Mouse (Mus musculus): ENCODE measurements around the gene Gatc. TPM values are rescaled to one million over a fixed set of nuclear protein-coding genes. Genes with fewer than 3 reads are reported as not detected.

Gatc gene
- polyA plus RNA-seq, 1 experiment from 2014 or later = 41.2 TPM

- DNase-seq (ENCODE audit: low spot score) = no peak
- Histone ChIP-seq H3K4me1 (replicated peaks) (peaks cover 26% of the 10 kb centered on the region), H3K4me3 (no peak overlapping the region), H3K27me3 (ENCODE audit: insufficient read depth, poor library complexity, severe bottlenecking) (no peaks in the 10 kb centered on the region), H3K9me3 (no peaks in the 10 kb centered on the region), H3K27ac (no peak overlapping the region), H3K36me3 (peaks cover 82% of the 10 kb centered on the region)
- 91% methylated on average over 10 of the region's 10 CpGs for WGBS
Observed at GRCm38 (mm10) chr5:115296347-115296746, 44.6 kb downstream of the Gatc start.

DNA sequence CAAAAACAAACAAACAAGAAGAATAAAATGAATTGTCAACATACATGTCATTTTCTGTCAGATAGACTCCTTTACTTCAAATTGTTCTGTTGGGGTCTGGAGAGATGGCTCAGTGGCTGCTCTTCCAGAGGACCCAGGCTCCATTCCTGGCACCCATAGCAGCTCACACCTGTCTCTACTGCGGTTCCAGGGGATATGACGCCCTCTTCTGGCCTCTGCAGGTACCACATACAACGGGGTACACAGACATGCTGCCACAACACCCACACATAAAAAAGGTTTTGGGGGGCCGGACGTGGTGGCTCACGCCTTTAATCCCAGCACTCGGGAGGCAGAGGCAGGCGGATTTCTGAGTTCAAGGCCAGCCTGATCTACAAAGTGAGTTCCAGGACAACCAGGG, 46.8 kb downstream of the Gatc start:
- Histone ChIP-seq H3K4me1 (replicated peaks) (peaks cover 15% of the 10 kb centered on the region), H3K4me3 (no peak overlapping the region), H3K36me3 (peaks cover 98% of the 10 kb centered on the region), H3K9me3 (no peaks in the 10 kb centered on the region), H3K27me3 (ENCODE audit: insufficient read depth, poor library complexity, severe bottlenecking) (no peaks in the 10 kb centered on the region), H3K27ac (no peak overlapping the region)
- no peak for DNase-seq (ENCODE audit: low spot score)
- WGBS = 91% methylated on average over 8 of the region's 8 CpGs

GRCm38 (mm10) chr5:115284735-115285134, 56.2 kb downstream of the Gatc start:
- H3K27me3 ChIP-seq (ENCODE audit: insufficient read depth, poor library complexity, severe bottlenecking) = no peaks in the 10 kb centered on the region
- H3K27ac ChIP-seq = no peak overlapping the region
- H3K4me1 ChIP-seq (replicated peaks) = peaks cover 7% of the 10 kb centered on the region
- DNase-seq (ENCODE audit: low spot score) = no peak
- H3K36me3 ChIP-seq = peaks cover 62% of the 10 kb centered on the region
- no peaks in the 10 kb centered on the region for H3K9me3 ChIP-seq
- no peak overlapping the region for H3K4me3 ChIP-seq
- 90% methylated on average over 3 of the region's 3 CpGs for WGBS

Other genes with a start within 250 kb of the Gatc start
- 22.3 and 22.8 TPM in 2 replicates for gene Gm10401, start 242.9 kb downstream of the Gatc start, polyA plus RNA-seq (2016; fragmentation: Nextera tagmentation; extraction: Ambion mirVana)
- gene Acads, start 221.8 kb downstream of the Gatc start, polyA plus RNA-seq (2016; fragmentation: Nextera tagmentation; extraction: Ambion mirVana) = 67.2 and 70.6 TPM in 2 replicates
- gene Unc119b, start 206.2 kb downstream of the Gatc start, polyA plus RNA-seq (2016; fragmentation: Nextera tagmentation; extraction: Ambion mirVana) = 66.9 and 74.6 TPM in 2 replicates
- 59.5 and 71.1 TPM in 2 replicates for gene Mlec, start 183.0 kb downstream of the Gatc start, polyA plus RNA-seq (2016; fragmentation: Nextera tagmentation; extraction: Ambion mirVana)
- 2.3 and 6.1 TPM in 2 replicates for gene Cabp1, start 146.8 kb downstream of the Gatc start, polyA plus RNA-seq (2016; fragmentation: Nextera tagmentation; extraction: Ambion mirVana)
- gene Pop5, start 105.3 kb downstream of the Gatc start, polyA plus RNA-seq (2016; fragmentation: Nextera tagmentation; extraction: Ambion mirVana) = 104 and 114 TPM in 2 replicates
- gene Rnf10, start 68.3 kb downstream of the Gatc start, polyA plus RNA-seq (2016; fragmentation: Nextera tagmentation; extraction: Ambion mirVana) = 132 and 172 TPM in 2 replicates
- gene Coq5, start 61.5 kb downstream of the Gatc start, polyA plus RNA-seq (2016; fragmentation: Nextera tagmentation; extraction: Ambion mirVana) = 49.6 and 55.1 TPM in 2 replicates
- 1,684 and 1,740 TPM in 2 replicates for gene Dynll1, start 40.2 kb downstream of the Gatc start, polyA plus RNA-seq (2016; fragmentation: Nextera tagmentation; extraction: Ambion mirVana)
- 383 and 387 TPM in 2 replicates for gene Srsf9, start 14.0 kb downstream of the Gatc start, polyA plus RNA-seq (2016; fragmentation: Nextera tagmentation; extraction: Ambion mirVana)
- gene Triap1, start within 50 bp of the Gatc start, polyA plus RNA-seq (2016; fragmentation: Nextera tagmentation; extraction: Ambion mirVana) = 56.3 and 57.2 TPM in 2 replicates
- 875 and 1,016 TPM in 2 replicates for gene Cox6a1, start 7.8 kb upstream of the Gatc start, polyA plus RNA-seq (2016; fragmentation: Nextera tagmentation; extraction: Ambion mirVana)
- gene Msi1, start 88.4 kb upstream of the Gatc start, polyA plus RNA-seq (2016; fragmentation: Nextera tagmentation; extraction: Ambion mirVana) = 167 and 222 TPM in 2 replicates
- 0.51 TPM in 1 of 2 replicates, not detected in the other for gene Pla2g1b, start 125.1 kb upstream of the Gatc start, polyA plus RNA-seq (2016; fragmentation: Nextera tagmentation; extraction: Ambion mirVana)
- 17.2 and 17.3 TPM in 2 replicates for gene Sirt4, start 143.5 kb upstream of the Gatc start, polyA plus RNA-seq (2016; fragmentation: Nextera tagmentation; extraction: Ambion mirVana)
- 32.6 and 42.6 TPM in 2 replicates for gene Pxn, start 165.5 kb upstream of the Gatc start, polyA plus RNA-seq (2016; fragmentation: Nextera tagmentation; extraction: Ambion mirVana)
- gene Rplp0, start 218.3 kb upstream of the Gatc start, polyA plus RNA-seq (2016; fragmentation: Nextera tagmentation; extraction: Ambion mirVana) = 1,124 and 1,374 TPM in 2 replicates
- gene Gcn1l1, start 224.1 kb upstream of the Gatc start, polyA plus RNA-seq (2016; fragmentation: Nextera tagmentation; extraction: Ambion mirVana) = 56.9 and 57.5 TPM in 2 replicates